Mouse (Mus musculus): ENCODE data around the gene B3gnt2.

DNA sequence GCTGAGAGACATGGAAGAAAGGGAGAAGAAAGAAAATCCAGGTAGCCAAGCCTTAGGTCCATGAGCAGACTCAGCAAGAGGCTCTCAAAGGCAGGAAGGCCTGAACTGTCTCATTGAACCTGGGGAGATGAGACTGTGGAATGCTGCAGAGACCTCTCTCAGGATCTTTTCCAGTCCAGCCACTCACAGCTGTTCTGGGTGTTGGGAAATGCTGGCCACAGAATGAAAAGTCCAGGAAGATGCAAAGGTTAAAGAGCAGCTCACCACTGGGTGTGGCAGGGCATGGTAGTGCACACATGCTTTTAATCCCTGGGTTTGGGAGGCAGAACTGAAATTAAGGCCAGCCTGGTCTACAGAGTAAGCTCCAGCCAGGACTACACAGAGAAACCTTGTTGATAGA is 79.6 kb downstream of the B3gnt2 start:
- TF ChIP-seq CTCF (IDR thresholded peaks at IDR 0.05; ENCODE audit: extremely low read depth, insufficient read depth, insufficient read length, insufficient replicate concordance), result no peak
- TF ChIP-seq POLR2A (IDR thresholded peaks at IDR 0.05; ENCODE audit: low read depth, low read length), result no peak

All from spleen, adult 2 months (tissue).